In genomic region chr6:99027542-99028160, GRCm38 (mm10) we compare ENCODE assay signal across 8 mouse cellular contexts.
A peak's percentile ranks its signal among the peaks of the same experiment; 100 is the strongest.
DNase-seq lines count a peak whose midpoint lies in the region; ATAC-seq and TF ChIP-seq lines count a peak whose summit lies in the region.

No protein-coding gene starts in this region.

- no peaks in the 10 kb centered on the region for H3K9me3 ChIP-seq in megakaryocyte, embryonic 14.5 days
- no peaks in the 10 kb centered on the region for H3K9me3 ChIP-seq in forebrain, embryonic 16.5 days (ENCODE audit: control insufficient read depth, low read length)
- no peaks in the 10 kb centered on the region for H3K9me3 ChIP-seq in liver, embryonic 16.5 days (replicated peaks; ENCODE audit: control insufficient read depth, low read length)

- H3K4me3 ChIP-seq in cerebellum, adult 2 months (replicated peaks; ENCODE audit: insufficient read depth, low read depth, low read length) = peak overlapping the region; percentile 46
- H3K4me3 ChIP-seq in megakaryocyte, embryonic 14.5 days (replicated peaks) = peak overlapping the region; percentile 94
- peak overlapping the region; percentile 61 for H3K4me3 ChIP-seq in forebrain, embryonic 16.5 days (replicated peaks; ENCODE audit: low read length)
- H3K4me3 ChIP-seq in liver, embryonic 16.5 days (ENCODE audit: low read depth, low read length) = peak overlapping the region; percentile 63

- peak overlapping the region; percentile 84 for H3K4me2 ChIP-seq in forebrain, embryonic 16.5 days (ENCODE audit: low read length)
- H3K4me2 ChIP-seq in liver, embryonic 16.5 days (ENCODE audit: low read depth, low read length) = peak overlapping the region; percentile 74

- no peak for ATAC-seq in megakaryocyte, adult 5-6 weeks (ENCODE audit: poor library complexity, severe bottlenecking)
- ATAC-seq in forebrain, embryonic 16.5 days = no peak; the same call in 1 of the 2 replicates
- peak; percentile 25; the same call in 1 of the 2 replicates for ATAC-seq in liver, embryonic 16.5 days (ENCODE audit: low read depth)

- WGBS in cerebellum, adult 2 months = 10% methylated on average over 22 of the region's 22 CpGs
- under 1% methylated on average over 22 of the region's 22 CpGs for WGBS in forebrain, embryonic 16.5 days
- WGBS in liver, embryonic 16.5 days (ENCODE audit: insufficient replicate concordance) = under 1% methylated on average over 22 of the region's 22 CpGs

- no peaks in the 10 kb centered on the region; the same call in 1 of the 2 replicates for H3K4me1 ChIP-seq in cerebellum, adult 2 months (ENCODE audit: control insufficient read depth, insufficient read depth, low read length)
- H3K4me1 ChIP-seq in megakaryocyte, embryonic 14.5 days = peaks cover 57% of the 10 kb centered on the region
- peaks cover 24% of the 10 kb centered on the region for H3K4me1 ChIP-seq in forebrain, embryonic 16.5 days (replicated peaks; ENCODE audit: control insufficient read depth, insufficient read depth, low read length)
- H3K4me1 ChIP-seq in liver, embryonic 16.5 days (ENCODE audit: control insufficient read depth, low read depth, low read length) = peaks cover 13% of the 10 kb centered on the region

- H3K27ac ChIP-seq in cerebellum, adult 2 months (ENCODE audit: insufficient read depth, low read length) = no peak overlapping the region
- peak overlapping the region; percentile 89 for H3K27ac ChIP-seq in forebrain, embryonic 16.5 days (ENCODE audit: low read length)
- H3K27ac ChIP-seq in liver, embryonic 16.5 days (ENCODE audit: low read length) = peak overlapping the region; percentile 49

- TF ChIP-seq CTCF in cerebellum, adult 2 months (IDR thresholded peaks at IDR 0.05; ENCODE audit: borderline replicate concordance, insufficient read depth, low read depth, low read length) = no peak

- DNase-seq in cerebellum, adult 2 months = no peak
- DNase-seq in cerebellum, adult 11-12 months = no peak
- peak; percentile 46 for DNase-seq in testis, postnatal 10 days (ENCODE audit: low spot score)
- DNase-seq in adrenal gland, adult 2 months = no peak

- TF ChIP-seq POLR2A in cerebellum, adult 2 months (IDR thresholded peaks at IDR 0.05; ENCODE audit: borderline replicate concordance, insufficient read depth, low read length) = no peak

- H3K9ac ChIP-seq in forebrain, embryonic 16.5 days (replicated peaks; ENCODE audit: low read depth, low read length) = peak overlapping the region; percentile 71
- H3K9ac ChIP-seq in liver, embryonic 16.5 days (ENCODE audit: low read depth, low read length) = peak overlapping the region; percentile 55

- peaks cover 2% of the 10 kb centered on the region; the same call in 1 of the 2 replicates for H3K27me3 ChIP-seq in cerebellum, adult 2 months (ENCODE audit: control insufficient read depth, insufficient read depth, low read length)
- no peaks in the 10 kb centered on the region for H3K27me3 ChIP-seq in megakaryocyte, embryonic 14.5 days (replicated peaks)
- H3K27me3 ChIP-seq in forebrain, embryonic 16.5 days (replicated peaks; ENCODE audit: control insufficient read depth, insufficient read depth, low read length) = 0 out of 2 replicates have a peak, but pooled peaks cover 6% of the 10 kb centered on the region
- H3K27me3 ChIP-seq in liver, embryonic 16.5 days (ENCODE audit: control insufficient read depth, insufficient read depth, low read depth, low read length) = peaks cover 9% of the 10 kb centered on the region

- no peaks in the 10 kb centered on the region for H3K36me3 ChIP-seq in megakaryocyte, embryonic 14.5 days (replicated peaks; ENCODE audit: low read length)
- H3K36me3 ChIP-seq in forebrain, embryonic 16.5 days (ENCODE audit: control insufficient read depth, insufficient read depth) = no peaks in the 10 kb centered on the region
- no peaks in the 10 kb centered on the region for H3K36me3 ChIP-seq in liver, embryonic 16.5 days (ENCODE audit: control insufficient read depth, insufficient read depth)
